Mouse (Mus musculus) ovary, postnatal 36 days (tissue): Measurements from ENCODE around the gene Uqcc2.

Experiments
- DNase-seq: peaks from one replicate; pipeline ENCODE4 v3.0.0; 2022; ENCODE audit warnings: low spot score, mixed read lengths

Gene Uqcc2

GRCm38 (mm10) chr17:27077133-27077532 is 56.6 kb downstream of the Uqcc2 start:
- DNase-seq = no peak

DNA sequence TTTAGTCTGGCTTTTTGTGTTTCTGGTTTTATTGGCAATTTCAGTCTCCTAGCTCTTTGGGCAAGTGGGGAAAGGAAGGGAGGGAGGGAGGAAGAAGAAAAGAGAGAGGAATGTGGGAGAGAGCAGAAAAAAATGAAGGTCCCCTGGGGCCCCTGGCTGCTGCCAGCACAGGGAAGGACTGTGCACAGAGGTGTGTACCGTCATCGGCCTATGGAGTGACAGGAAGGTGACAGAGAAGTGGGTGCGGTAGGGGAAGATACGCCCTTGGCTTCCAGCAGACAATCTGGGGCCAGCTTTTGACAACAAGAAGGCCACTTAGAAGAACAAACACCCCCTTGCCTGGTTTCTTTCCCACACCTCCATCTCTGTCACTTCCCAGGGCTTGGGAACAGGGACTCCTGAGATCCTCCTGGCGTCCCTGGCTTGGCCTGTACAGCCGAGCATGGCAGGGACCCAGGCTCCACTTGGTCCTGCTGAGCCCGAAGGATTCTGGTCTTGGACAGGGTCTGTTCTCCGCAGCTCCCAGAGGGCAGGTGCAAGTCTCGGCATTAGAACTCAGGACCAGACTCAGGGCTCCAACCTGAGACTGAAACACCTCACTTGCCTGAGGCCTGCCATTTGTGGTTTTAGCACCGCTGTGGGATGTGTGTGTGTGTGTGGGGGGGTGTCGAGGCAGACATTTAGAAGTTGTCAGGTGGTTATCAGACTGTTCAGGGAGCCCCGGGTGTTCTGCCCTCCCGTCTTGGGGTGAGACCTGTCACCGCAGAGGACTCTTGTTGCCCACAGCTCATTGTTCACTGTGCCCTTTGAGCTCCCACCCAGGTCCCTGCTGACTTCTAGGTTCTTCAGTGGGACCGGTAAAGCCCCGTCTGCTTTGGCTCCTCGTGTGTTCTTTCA is 58.6 kb downstream of the Uqcc2 start:
- no peak for DNase-seq

GRCm38 (mm10) chr17:27074236-27074635 is 59.5 kb downstream of the Uqcc2 start:
- DNase-seq = no peak

DNA sequence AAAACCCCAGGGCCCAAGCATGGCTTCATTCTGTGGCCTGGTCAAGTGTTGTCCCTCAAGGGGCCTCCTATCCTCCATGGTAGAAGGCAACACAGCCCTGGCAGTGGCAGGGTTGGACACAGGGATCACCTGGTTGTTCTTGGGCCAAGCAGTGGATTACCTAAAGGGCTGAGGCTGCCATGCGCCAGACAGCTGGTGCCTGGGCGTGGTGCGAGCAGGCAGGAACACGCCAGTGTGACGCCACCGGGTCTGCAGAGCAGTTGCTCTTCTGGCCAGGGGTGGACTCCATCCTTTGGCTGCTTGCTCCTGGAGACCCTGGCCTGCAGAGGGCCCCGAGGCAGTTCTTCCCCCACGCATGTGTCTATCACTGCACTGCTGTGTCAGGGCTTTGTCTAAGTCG is 59.9 kb downstream of the Uqcc2 start:
- no peak for DNase-seq

DNA sequence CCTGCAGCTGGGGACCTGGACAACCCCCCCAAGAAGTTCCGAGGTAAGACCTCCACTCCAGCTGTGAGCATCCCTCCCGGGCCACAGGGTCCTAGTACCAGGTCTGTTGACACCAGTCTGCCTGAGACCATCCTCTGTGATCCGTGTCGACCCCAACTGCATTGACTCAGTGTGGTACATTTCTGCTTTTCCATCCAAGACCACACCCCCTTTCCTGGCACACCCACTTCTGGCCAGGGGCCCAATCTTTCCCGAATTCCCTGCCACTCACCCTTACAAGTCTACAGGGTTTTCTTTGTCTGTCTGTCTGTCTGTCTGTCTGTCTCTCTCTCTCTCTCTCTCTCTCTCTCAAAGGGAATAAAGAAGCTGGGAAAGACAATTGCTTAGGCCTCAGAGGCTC is 60.6 kb downstream of the Uqcc2 start:
- DNase-seq = no peak
